Mouse (Mus musculus) forebrain, embryonic 16.5 days (tissue): Measurements from ENCODE around the gene Itpkb. TPM values are rescaled to one million over a fixed set of nuclear protein-coding genes. Genes with fewer than 3 reads are reported as not detected.

Source experiments
- ATAC-seq: fragments of 200-750 bp; cut with Nextera tagmentation; 2 replicates; pipeline ENCODE4 v1.8.0; 2017; ENCODE audit warnings: mild to moderate bottlenecking, moderate library complexity
- H3K27ac ChIP-seq: fragments of 300-500 bp; sonication (generic); 2 replicates; pipeline ENCODE4 v1.5.1; 2014; ENCODE audit warnings: low read length, control low read depth
- H3K27me3 ChIP-seq: fragments of 300-500 bp; sonication (generic); replicated peaks from 2 replicates; pipeline ENCODE4 v1.6.1; 2014; ENCODE audit warnings: low read length; ENCODE audit not compliant: control insufficient read depth, insufficient read depth
- H3K36me3 ChIP-seq: fragments of 300-500 bp; sonication (generic); 2 replicates; pipeline ENCODE4 v1.6.1; 2014; ENCODE audit not compliant: control insufficient read depth, insufficient read depth
- H3K4me1 ChIP-seq: fragments of 300-500 bp; sonication (generic); replicated peaks from 2 replicates; pipeline ENCODE4 v1.6.1; 2014; ENCODE audit warnings: low read length; ENCODE audit not compliant: control insufficient read depth, insufficient read depth
- H3K4me2 ChIP-seq: fragments of 300-500 bp; sonication (generic); 2 replicates; pipeline ENCODE4 v1.6.1; 2014; ENCODE audit warnings: mild to moderate bottlenecking, low read length, control low read depth
- H3K4me3 ChIP-seq: fragments of 300-500 bp; sonication (generic); replicated peaks from 2 replicates; pipeline ENCODE4 v1.5.1; 2014; ENCODE audit warnings: mild to moderate bottlenecking, low read length, control low read depth
- H3K9ac ChIP-seq: fragments of 300-500 bp; sonication (generic); replicated peaks from 2 replicates; pipeline ENCODE4 v1.6.1; 2014; ENCODE audit warnings: low read depth, low read length, control low read depth
- H3K9me3 ChIP-seq: fragments of 300-500 bp; sonication (generic); 2 replicates; pipeline ENCODE4 v1.6.1; 2016; ENCODE audit warnings: low read length; ENCODE audit not compliant: control insufficient read depth
- WGBS: fragments of 180-500 bp; shearing (Covaris S2); extraction: QIAGEN DNeasy Blood & Tissue Kit; methylation state at CpG from one replicate; pipeline ENCODE4 v1.1.7; 2014; 5-methylcytosine and 5-hydroxymethylcytosine counted together
- polyA plus RNA-seq: library from polyadenylated mRNA; unstranded; fragments of >200 nt; fragmentation: Nextera tagmentation; extraction: Ambion mirVana; gene quantifications from 2 replicates; pipeline ENCODE4 v1.2.1, GENCODE M21; 2015

Gene Itpkb
- polyA plus RNA-seq, 1 experiment from 2014 or later: 2.4 TPM

- Histone ChIP-seq H3K9ac (no peak overlapping the region), H3K27ac (no peak overlapping the region), H3K4me3 (no peak overlapping the region), H3K9me3 (no peaks in the 10 kb centered on the region), H3K36me3 (no peaks in the 10 kb centered on the region), H3K27me3 (no peaks in the 10 kb centered on the region), H3K4me2 (no peak overlapping the region), H3K4me1 (peaks cover 3% of the 10 kb centered on the region)
- no peak for ATAC-seq
- WGBS: 65% methylated on average over 6 of the region's 6 CpGs
Observed at GRCm38 (mm10) chr1:180347907-180348306, 17.6 kb downstream of the Itpkb start.

GRCm38 (mm10) chr1:180349090-180349489 is 18.8 kb downstream of the Itpkb start:
- no peak overlapping the region for H3K27ac ChIP-seq
- no peak overlapping the region for H3K4me2 ChIP-seq
- ATAC-seq: no peak
- no peaks in the 10 kb centered on the region for H3K9me3 ChIP-seq
- no peak overlapping the region for H3K9ac ChIP-seq
- H3K4me3 ChIP-seq: no peak overlapping the region
- no peaks in the 10 kb centered on the region for H3K36me3 ChIP-seq
- H3K4me1 ChIP-seq: no peaks in the 10 kb centered on the region; the same call in none of the 2 replicates
- H3K27me3 ChIP-seq: no peaks in the 10 kb centered on the region

GRCm38 (mm10) chr1:180352258-180352657 is 22.0 kb downstream of the Itpkb start:
- Histone ChIP-seq H3K9ac (no peak overlapping the region), H3K27me3 (no peaks in the 10 kb centered on the region), H3K36me3 (no peaks in the 10 kb centered on the region), H3K4me3 (no peak overlapping the region), H3K4me2 (no peak overlapping the region), H3K4me1 (no peaks in the 10 kb centered on the region; the same call in 1 of the 2 replicates), H3K27ac (no peak overlapping the region), H3K9me3 (no peaks in the 10 kb centered on the region)
- WGBS: 70% methylated on average over 3 of the region's 3 CpGs
- ATAC-seq: no peak

GRCm38 (mm10) chr1:180354129-180354528 is 23.8 kb downstream of the Itpkb start:
- H3K4me3 ChIP-seq: no peak overlapping the region
- no peaks in the 10 kb centered on the region for H3K4me1 ChIP-seq
- H3K36me3 ChIP-seq: no peaks in the 10 kb centered on the region
- H3K9ac ChIP-seq: no peak overlapping the region
- no peaks in the 10 kb centered on the region for H3K27me3 ChIP-seq
- no peaks in the 10 kb centered on the region for H3K9me3 ChIP-seq
- no peak for ATAC-seq
- no peak overlapping the region for H3K4me2 ChIP-seq
- WGBS: 80% methylated on average over 4 of the region's 4 CpGs
- H3K27ac ChIP-seq: no peak overlapping the region

GRCm38 (mm10) chr1:180354976-180355730 is 24.9 kb downstream of the Itpkb start:
- H3K9me3 ChIP-seq: no peaks in the 10 kb centered on the region
- H3K4me1 ChIP-seq: no peaks in the 10 kb centered on the region
- no peaks in the 10 kb centered on the region for H3K36me3 ChIP-seq
- 92% methylated on average over 13 of the region's 13 CpGs for WGBS
- no peak for ATAC-seq
- no peak overlapping the region for H3K9ac ChIP-seq
- H3K4me2 ChIP-seq: no peak overlapping the region
- no peaks in the 10 kb centered on the region for H3K27me3 ChIP-seq
- H3K27ac ChIP-seq: no peak overlapping the region
- H3K4me3 ChIP-seq: no peak overlapping the region

- H3K9ac ChIP-seq: no peak overlapping the region
- WGBS: 69% methylated on average over 4 of the region's 4 CpGs
- ATAC-seq: no peak
- no peak overlapping the region for H3K4me2 ChIP-seq
- H3K4me3 ChIP-seq: no peak overlapping the region
- H3K27ac ChIP-seq: no peak overlapping the region
- no peaks in the 10 kb centered on the region for H3K36me3 ChIP-seq
- H3K4me1 ChIP-seq: no peaks in the 10 kb centered on the region
- no peaks in the 10 kb centered on the region for H3K27me3 ChIP-seq
- H3K9me3 ChIP-seq: no peaks in the 10 kb centered on the region
Observed at GRCm38 (mm10) chr1:180356176-180356575, 25.9 kb downstream of the Itpkb start.

GRCm38 (mm10) chr1:180356857-180357256 is 26.6 kb downstream of the Itpkb start:
- no peaks in the 10 kb centered on the region for H3K27me3 ChIP-seq
- no peaks in the 10 kb centered on the region for H3K4me1 ChIP-seq
- no peak for ATAC-seq
- no peak overlapping the region for H3K4me2 ChIP-seq
- no peaks in the 10 kb centered on the region for H3K9me3 ChIP-seq
- no peaks in the 10 kb centered on the region for H3K36me3 ChIP-seq
- no peak overlapping the region for H3K27ac ChIP-seq
- WGBS: 76% methylated on average over 6 of the region's 6 CpGs
- H3K9ac ChIP-seq: no peak overlapping the region
- no peak overlapping the region for H3K4me3 ChIP-seq

GRCm38 (mm10) chr1:180357893-180358331 is 27.6 kb downstream of the Itpkb start:
- Histone ChIP-seq H3K27me3 (no peaks in the 10 kb centered on the region), H3K4me2 (no peak overlapping the region), H3K4me3 (no peak overlapping the region), H3K9me3 (no peaks in the 10 kb centered on the region), H3K27ac (no peak overlapping the region), H3K4me1 (no peaks in the 10 kb centered on the region), H3K36me3 (no peaks in the 10 kb centered on the region), H3K9ac (no peak overlapping the region)
- ATAC-seq: no peak
- WGBS: 81% methylated on average over 7 of the region's 7 CpGs

GRCm38 (mm10) chr1:180358466-180358865 is 28.2 kb downstream of the Itpkb start:
- H3K4me1 ChIP-seq: no peaks in the 10 kb centered on the region
- H3K9ac ChIP-seq: no peak overlapping the region
- WGBS: 90% methylated on average over 8 of the region's 9 CpGs
- H3K36me3 ChIP-seq: no peaks in the 10 kb centered on the region
- H3K9me3 ChIP-seq: no peaks in the 10 kb centered on the region
- no peak overlapping the region for H3K4me2 ChIP-seq
- H3K27ac ChIP-seq: no peak overlapping the region
- no peaks in the 10 kb centered on the region for H3K27me3 ChIP-seq
- no peak for ATAC-seq
- no peak overlapping the region for H3K4me3 ChIP-seq

GRCm38 (mm10) chr1:180359311-180359710 is 29.0 kb downstream of the Itpkb start:
- no peaks in the 10 kb centered on the region for H3K9me3 ChIP-seq
- H3K4me1 ChIP-seq: peaks cover 6% of the 10 kb centered on the region
- ATAC-seq: no peak
- no peak overlapping the region for H3K4me2 ChIP-seq
- H3K27me3 ChIP-seq: no peaks in the 10 kb centered on the region
- WGBS: 84% methylated on average over 5 of the region's 5 CpGs
- no peaks in the 10 kb centered on the region for H3K36me3 ChIP-seq
- H3K27ac ChIP-seq: no peak overlapping the region
- no peak overlapping the region for H3K4me3 ChIP-seq
- no peak overlapping the region for H3K9ac ChIP-seq
